Mouse (Mus musculus): ENCODE data around the gene Rap1gds1.

DNA sequence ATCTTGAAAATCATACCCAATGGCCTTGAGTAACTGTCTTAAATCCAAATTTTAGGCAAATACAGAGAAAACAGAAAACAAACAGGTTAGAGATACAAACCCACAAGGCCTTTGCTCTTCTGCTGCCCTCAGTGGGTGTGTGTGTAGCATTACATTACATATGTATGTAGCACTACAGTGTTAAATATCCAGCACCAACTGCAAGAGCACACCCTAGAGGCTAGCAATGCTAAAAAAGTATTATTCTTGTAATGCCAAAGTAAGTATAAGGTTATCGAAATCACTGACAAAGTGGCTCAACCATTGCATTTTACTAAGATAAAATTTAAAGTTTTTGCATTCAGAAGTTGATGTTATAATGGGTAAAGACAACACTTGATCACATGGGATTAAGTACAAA is 97.6 kb downstream of the Rap1gds1 start:
- TF ChIP-seq POLR2A (IDR thresholded peaks at IDR 0.05; ENCODE audit: borderline replicate concordance, control insufficient read depth, low read depth, low read length) = no peak
- TF ChIP-seq CTCF (IDR thresholded peaks at IDR 0.05; ENCODE audit: control insufficient read depth, insufficient read depth, low read length) = no peak

Measured in bone marrow, adult 2 months (tissue).